Mouse (Mus musculus) adrenal gland, adult 8-10 months (tissue): ENCODE results near the gene Plk5. TPM values are rescaled to one million over a fixed set of nuclear protein-coding genes. Genes with fewer than 3 reads are reported as not detected.
"Not testable (repeated sequence)": the region's sequence is repeated elsewhere in the genome, so short reads cannot be mapped to it uniquely, and the experiment has no call there.

Experiments
- DNase-seq: peaks from one replicate; pipeline ENCODE4 v3.0.0; 2022
- total RNA-seq, 4 experiments: library from RNA; stranded (reverse); gene quantifications; 2 replicates each; pipeline ENCODE4 v1.2.4; 2022

The Plk5 gene
- total RNA-seq, 4 experiments from 2014 or later: 0.21 to 1.3 (median 0.41) TPM

DNA sequence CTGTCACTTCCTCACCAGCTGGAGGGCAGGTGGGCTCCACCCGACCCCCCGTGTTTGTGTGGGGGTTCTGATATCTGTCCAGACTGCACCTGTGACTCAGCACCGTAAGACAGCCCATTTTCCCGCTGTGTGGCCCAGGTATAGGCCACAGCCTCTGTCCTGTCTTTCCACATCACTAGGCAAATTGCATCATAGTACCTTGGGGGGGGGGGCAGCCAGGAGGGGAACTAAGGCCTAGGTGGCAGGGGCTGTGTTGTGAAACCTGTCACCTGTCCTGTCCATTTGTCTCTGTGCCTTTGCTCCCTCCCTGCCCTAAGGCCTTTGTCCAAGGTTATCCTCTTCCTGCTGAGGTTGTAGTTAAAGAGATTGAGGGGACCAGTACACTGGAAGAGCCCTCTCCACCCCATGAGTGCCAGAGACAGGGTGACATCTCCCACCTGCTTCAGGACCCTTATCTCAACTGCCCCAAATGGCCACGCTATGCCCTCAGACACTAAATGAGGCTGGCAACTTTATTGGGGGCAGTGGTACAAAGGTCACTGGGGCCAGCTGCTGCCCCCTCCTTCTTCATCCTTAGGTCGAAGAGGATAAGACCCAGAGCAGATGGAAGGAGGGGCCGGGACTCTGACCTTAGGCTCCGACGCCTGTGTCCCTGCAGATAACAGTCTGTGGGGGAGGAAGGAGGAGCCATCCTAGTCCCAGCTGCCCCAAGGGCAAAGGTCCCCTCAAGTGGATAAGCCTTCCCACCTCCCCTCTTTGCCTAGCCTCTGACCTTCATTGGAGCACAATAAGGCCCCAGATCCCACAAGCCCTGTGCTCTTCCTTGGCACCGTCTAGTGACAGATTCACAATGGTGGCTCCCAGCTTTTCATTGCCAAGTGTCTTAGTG is 24.4 kb upstream of the Plk5 start:
- no peak for DNase-seq

DNA sequence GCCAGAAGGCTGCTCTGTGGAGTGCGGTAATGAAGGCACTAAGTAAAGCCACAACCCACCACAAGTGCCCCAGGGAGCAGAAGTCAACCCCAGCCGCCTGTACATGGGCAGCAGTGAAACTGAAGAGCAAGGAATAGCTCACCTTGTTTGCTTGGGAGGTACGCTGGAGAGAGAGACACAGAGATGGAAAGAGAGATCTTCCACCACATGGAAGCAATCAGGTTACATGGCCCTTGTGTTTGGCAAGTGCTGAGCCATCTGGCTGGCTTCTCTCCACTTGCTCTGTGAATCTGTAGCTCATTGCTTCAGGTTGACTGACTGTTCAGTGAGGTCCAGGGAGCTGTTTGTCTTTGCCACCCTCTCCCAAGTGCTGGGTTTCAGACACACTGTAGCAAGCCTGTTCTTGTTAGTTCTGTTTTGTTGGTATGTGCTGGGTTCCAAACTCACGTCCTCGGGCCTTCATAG is 23.7 kb upstream of the Plk5 start:
- no peak for DNase-seq

DNA sequence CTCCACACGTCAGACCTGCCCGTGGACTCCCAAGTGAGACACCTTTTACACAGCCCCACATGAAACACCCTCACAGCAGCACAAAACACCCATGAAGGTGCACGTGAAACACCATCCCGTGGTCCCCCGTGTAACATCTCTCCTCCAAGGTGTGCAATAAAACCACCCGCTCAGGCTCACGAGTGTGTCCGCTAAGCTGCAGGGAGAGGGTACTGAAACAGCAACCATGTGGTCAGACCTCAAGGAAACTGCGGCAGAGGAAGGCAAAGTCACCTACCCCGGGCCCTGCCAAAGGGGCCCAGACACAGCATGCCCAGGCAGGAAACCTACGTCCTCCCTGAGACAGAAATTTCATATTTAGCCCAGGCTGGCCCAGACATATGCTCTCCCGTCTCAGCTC is 20.0 kb upstream of the Plk5 start:
- no peak for DNase-seq

GRCm38 (mm10) chr10:80339941-80340750 is 16.1 kb upstream of the Plk5 start:
- peak; percentile 65 for DNase-seq

DNA sequence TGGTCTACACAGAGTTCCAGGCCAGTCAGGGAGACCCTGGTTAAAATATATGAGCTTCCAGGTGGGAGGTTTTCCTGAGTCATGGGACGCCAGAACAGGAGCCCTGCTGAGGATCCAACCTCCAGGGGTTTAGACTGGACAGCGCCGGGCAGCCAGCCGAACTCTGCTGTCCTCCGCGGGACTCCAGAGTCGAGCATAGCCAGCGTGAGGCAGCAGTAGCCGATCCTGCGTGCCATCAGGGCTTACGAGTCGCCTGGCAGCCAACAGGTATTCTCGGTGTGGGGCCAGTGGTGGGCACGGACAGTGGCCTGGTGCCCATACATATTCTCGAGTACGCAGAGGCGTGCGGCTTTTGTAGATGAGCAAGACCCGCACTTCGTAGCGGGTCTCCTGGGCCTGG is 15.2 kb upstream of the Plk5 start:
- DNase-seq: no peak

DNA sequence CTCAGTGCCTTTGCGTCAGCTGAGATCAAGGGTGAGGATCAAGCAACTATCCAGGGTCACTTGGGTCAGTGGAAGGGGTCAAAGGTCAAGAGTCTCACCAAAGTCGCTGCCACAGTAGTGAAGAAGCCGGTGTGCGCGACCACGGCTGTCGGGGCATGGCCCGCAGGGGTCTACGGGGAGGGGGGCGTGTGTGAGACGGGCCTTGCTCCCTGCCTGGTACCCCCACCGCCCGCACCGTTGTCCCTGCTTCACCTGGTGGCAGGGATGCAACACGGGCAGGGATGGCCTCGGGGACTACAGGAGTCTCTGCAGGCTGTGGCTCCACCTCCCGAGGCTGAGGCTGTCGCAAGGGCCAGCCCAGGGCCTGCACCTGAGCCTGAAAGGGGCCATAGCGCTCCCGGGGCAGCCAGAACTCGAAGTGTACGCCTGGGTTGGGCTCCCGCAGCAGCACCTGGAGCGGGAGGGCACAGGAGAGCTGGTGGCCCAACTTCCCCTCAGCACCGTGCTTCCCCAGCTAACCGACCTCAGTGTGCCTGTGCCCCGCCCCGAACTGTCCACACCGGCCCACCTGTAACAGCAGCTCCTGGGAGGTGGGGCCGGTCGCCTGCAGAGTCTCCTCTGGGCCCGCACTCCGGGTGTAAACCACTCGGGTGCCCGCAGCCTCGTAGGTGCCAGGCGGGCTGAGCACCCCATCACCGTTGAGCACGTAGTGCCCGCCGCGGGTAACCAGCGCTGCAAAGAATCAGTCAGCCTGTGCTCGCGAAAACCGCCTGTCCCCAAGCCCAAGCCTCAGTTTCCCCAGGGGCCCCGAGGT is 14.6 kb upstream of the Plk5 start:
- no peak for DNase-seq

DNA sequence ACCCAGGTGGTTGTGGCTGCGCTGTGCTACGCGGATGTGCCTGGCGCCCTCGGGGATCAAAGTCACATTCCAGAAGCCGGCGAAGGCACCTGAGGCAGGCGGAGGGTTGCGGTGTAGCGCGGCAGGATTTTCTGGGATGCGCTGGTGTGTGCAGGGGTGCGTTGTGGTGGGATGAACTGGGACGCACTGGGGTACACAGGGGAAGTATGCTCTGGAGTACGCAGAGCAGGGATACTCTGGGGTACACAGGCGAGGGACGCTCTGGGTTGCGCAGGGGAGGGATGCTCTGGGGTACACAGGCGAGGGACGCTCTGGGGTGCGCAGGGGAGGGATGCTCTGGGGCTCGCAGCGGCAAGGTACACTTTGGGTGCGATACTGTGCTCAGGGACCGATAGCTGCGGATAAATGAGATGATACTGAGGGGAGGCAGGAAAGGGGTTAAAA is 13.9 kb upstream of the Plk5 start:
- DNase-seq: no peak

- peak; percentile 54 for DNase-seq
Measured at GRCm38 (mm10) chr10:80342749-80343424, 13.4 kb upstream of the Plk5 start.

DNA sequence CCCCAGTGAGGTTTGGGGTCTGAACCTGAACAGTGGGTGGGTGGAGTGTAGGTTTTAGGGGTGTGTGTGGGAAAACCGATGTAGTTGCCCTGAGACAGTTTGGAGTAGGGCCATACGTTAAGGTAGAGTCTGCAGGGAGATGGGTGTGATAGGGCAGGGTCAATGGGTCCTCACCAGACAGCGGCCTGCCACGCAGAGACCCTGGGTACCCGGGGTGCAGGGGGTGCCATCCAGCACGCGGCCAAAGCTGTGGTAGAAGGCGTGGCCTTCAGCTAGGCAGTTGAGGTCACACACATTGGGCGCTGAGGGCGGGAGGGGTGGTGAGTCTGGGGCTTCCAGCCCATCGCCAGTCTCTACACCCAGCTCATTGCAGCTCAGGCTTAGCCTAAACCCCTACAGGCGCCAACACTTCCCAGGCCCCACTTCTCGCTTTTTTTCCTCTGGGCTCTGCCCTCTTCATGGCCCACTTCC is 12.8 kb upstream of the Plk5 start:
- no peak for DNase-seq

DNA sequence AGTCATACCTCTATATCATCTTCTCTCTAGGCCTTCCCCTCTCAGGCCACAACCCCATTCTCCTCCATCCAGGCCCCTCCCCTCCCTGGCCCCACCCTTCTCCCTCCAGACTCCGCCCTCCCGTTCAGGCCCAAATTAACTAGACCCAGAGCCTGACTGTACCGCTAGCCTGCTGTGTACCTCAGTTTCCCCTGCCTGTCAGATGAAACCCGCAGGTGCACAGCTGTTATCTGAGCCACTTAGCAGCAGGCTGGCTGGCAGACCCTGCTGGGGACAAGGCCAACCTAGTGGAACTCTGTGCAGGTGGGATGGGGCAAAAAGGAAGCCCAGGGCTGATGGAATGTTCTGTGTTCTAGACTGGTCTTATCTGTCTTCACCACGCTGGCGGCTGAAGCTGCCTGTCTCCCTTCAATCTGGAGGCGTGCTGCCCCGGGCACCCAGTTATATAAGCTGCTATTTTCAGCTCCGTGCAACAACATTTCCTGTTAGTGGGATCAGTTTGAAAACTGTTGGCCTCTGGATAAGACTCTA is 12.1 kb upstream of the Plk5 start:
- DNase-seq: no peak

DNA sequence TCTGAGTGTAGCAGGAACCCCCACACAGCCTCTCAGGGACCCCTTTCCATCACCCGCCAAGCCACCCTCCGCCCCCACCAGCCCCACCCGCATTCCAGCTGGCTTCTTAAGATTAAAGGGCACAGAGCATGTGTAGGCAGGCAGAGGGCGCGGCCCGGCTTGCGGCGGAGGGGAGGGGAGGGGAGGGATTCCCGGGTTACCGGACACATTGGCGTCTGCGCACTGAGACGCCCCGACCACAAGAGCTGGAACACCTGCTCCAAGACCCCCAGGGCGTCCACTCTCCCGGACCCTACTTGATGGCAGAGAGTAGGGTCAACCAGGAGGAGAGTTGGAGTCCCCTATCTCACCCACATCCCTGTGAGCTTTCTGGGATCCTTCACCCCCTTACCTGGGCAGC is 11.1 kb upstream of the Plk5 start:
- no peak for DNase-seq

DNA sequence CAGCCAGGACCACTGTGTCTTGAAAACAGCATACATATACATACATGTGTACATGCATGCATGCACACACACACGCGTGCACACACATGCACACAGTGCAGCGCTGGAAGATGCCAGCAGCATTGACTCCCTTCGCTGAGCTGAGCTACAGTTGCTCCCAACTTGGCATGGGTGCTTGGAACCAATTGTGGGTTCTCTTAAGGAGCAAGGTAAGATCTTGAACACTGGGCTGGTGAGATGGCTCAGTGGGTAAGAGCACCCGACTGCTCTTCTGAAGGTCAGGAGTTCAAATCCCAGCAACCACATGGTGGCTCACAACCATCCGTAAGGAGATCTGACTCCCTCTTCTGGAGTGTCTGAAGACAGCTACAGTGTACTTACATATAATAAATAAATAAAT is 10.3 kb upstream of the Plk5 start:
- DNase-seq: not testable (repeated sequence)

GRCm38 (mm10) chr10:80347514-80347967 is 8.7 kb upstream of the Plk5 start:
- DNase-seq: no peak

DNA sequence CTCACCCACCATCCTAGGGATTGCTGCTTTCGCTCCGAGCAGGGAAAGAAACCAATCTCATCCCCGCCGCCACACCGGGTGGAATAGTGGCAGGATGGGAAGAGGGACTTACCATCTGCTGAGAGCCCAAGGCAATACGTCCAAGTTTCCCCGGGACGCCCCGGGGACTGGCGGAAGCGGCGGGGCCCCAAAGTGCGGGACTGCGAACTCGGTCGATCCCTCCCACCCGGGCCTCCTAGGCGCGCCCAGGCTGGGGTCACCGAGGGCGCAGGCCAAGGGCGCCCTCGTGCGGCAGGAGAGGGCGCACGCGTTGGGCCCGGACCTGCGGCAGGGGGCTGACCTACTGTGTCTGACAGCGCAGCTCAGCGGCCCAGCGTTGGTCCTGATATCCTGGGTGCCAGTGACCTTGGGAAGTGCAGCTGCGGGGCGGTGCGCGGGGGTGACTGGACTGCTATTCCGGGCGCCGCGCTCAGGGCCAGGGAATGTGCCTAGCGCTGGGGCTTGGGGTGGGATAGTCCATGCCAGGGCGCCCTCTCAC is 7.9 kb upstream of the Plk5 start, which contains the start of gene Adamtsl5:
Adamtsl5 (minus strand) TSS at position 169 of the 538 bp plus-strand sequence.
- DNase-seq: no peak

DNA sequence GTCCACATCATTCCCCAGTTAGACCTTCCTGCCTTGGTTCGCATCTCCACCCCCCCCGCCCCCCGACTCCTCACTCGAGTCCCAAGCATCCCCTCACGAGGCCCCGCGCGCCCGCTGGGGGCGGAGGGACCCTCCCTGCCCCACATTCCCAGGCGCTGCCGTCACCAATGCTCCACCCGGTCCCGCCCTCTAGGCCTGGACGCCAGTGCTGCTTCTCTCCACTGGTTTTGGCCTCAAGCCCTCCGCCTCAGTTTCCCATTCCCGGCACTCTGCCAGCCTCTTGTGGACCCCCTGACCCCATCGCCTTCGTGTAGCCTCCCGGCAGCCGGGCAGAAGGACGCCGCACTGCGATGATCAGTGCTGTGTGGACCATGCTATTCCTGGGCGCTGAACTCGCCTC is 7.3 kb upstream of the Plk5 start:
- DNase-seq: no peak

GRCm38 (mm10) chr10:80350292-80350691 is 6.0 kb upstream of the Plk5 start:
- peak; percentile 62 for DNase-seq

DNA sequence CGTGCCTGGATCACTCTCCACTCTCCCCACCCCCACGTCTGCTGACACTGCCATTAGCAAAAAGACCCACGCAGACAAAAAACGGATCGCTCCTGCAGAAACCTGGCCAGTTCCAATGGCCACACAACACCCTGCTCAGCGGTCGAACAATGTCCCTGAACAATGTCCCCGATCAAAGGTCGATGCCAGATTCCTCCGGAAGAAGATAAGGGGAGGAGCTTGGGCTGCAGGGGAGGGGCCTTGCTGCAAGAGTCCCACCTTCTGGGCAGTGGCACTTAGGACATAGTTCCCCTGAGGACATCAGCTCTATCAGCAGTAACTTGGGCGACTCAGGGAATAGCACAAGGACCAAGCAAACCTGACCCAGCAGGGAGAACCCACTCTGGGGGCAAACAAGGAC is 4.4 kb upstream of the Plk5 start:
- DNase-seq: no peak

DNA sequence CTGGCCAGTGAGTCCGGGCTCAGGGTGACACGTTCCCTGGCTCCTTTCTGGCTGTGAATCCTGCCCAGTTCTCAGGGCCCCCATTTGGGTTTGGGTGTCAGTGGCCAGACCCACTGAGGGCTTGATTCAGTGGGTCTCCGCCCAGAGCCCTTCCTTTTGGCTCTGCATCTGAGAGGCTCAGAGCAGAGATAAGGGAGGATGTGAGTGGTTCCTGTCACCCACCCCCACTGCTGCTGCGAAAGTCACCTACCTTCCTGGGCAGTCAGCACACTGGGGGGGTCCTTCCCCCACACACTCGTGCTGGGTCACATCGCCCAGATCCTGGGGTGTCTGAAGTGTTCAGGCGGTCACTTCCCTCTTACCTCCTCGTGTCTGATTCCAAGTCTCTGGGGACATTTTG is 3.5 kb upstream of the Plk5 start:
- no peak for DNase-seq

DNA sequence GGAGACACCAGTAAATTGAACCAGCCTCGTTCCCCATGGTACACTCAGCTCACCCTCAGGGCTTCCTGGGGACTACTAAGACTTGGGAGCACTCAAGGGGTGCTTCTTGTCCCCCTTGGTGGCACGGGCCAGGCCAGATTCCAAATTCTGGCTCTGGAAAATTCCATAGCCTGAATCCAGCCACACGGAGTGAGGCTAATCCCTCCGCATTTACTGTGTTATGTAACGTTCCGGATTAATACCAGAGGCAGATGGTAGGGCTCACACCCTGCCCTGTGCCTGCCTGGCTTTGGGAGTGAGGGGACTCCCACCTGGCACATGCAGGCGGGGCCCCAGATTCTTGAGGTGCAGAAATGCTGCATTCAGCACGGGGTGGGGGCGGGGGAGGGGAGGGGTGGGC is 828 bp upstream of the Plk5 start:
- DNase-seq: no peak

DNA sequence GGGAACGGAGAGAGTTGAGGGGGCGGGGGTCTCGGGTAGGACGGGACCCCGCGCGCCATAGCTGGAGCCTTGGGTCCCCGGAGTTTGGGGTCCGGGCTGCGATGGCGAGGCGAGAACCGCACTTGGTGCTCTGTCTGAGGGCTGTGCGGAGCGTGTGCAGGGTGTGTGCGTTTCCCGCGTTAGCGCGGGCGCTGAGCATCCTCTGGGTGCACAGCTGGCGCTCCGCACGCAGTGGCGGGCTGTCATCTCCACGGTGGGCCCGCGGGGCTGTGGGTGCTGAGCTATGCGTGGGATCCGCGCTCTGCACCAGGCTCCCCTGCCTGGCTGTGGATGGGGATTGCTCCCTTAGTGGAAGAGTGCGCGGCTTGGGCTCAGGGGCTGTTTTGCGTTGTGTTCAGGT is 478 bp downstream of the Plk5 start:
- DNase-seq: no peak

DNA sequence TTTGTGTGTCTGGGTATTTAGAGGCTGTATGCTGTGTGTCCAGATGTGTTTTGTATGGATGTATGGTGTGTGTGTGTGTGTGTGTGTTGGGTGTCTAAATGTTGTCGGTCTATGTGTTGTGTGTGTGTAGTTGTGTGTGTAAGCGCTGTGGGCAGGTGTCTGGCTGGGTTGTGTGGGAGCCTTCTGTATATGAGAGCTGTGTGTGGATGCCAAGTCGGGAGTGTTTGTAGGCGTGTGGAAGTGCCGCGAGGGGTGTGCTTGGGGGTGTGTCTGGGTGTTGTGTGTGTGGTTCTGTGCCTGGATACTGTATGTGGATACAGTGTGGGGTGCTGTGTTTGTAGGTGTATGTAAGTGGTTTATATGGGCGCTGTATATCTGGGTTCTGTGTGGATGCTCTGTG is 1.1 kb downstream of the Plk5 start:
- no peak for DNase-seq
